Mouse (Mus musculus) liver, embryonic 16.5 days (tissue): ENCODE data around the gene Hcfc1r1. TPM values are rescaled to one million over a fixed set of nuclear protein-coding genes. Genes with fewer than 3 reads are reported as not detected.

Source experiments
- ATAC-seq: fragments of 200-750 bp; cut with Nextera tagmentation; 2 replicates; pipeline ENCODE4 v1.8.0; 2017; ENCODE audit warnings: low read depth, mild to moderate bottlenecking, moderate number of reproducible peaks, moderate library complexity
- H3K27ac ChIP-seq: fragments of 300-500 bp; sonication (generic); 2 replicates; pipeline ENCODE4 v1.5.1; 2014; ENCODE audit warnings: mild to moderate bottlenecking, low read length
- H3K27me3 ChIP-seq: fragments of 300-500 bp; sonication (generic); 2 replicates; pipeline ENCODE4 v1.6.1; 2014; ENCODE audit warnings: low read depth, low read length, mixed read lengths; ENCODE audit not compliant: control insufficient read depth, insufficient read depth
- H3K36me3 ChIP-seq: fragments of 300-500 bp; sonication (generic); 2 replicates; pipeline ENCODE4 v1.6.1; 2014; ENCODE audit warnings: mild to moderate bottlenecking; ENCODE audit not compliant: control insufficient read depth, insufficient read depth
- H3K4me1 ChIP-seq: fragments of 300-500 bp; sonication (generic); 2 replicates; pipeline ENCODE4 v1.6.1; 2014; ENCODE audit warnings: low read depth, low read length, mixed read lengths; ENCODE audit not compliant: control insufficient read depth
- H3K4me2 ChIP-seq: fragments of 300-500 bp; sonication (generic); 2 replicates; pipeline ENCODE4 v1.6.1; 2014; ENCODE audit warnings: low read depth, low read length, mixed read lengths
- H3K4me3 ChIP-seq: fragments of 300-500 bp; sonication (generic); 2 replicates; pipeline ENCODE4 v1.5.1; 2014; ENCODE audit warnings: low read depth, mild to moderate bottlenecking, low read length
- H3K9ac ChIP-seq: fragments of 300-500 bp; sonication (generic); 2 replicates; pipeline ENCODE4 v1.6.1; 2014; ENCODE audit warnings: low read depth, low read length
- H3K9me3 ChIP-seq: fragments of 300-500 bp; sonication (generic); replicated peaks from 2 replicates; pipeline ENCODE4 v1.6.1; 2016; ENCODE audit warnings: low read length; ENCODE audit not compliant: control insufficient read depth
- WGBS: fragments of 180-500 bp; shearing (Covaris S2); extraction: QIAGEN DNeasy Blood & Tissue Kit; methylation state at CpG from one replicate; pipeline ENCODE4 v1.1.7; 2014; ENCODE audit not compliant: insufficient replicate concordance; 5-methylcytosine and 5-hydroxymethylcytosine counted together
- polyA plus RNA-seq: library from polyadenylated mRNA; unstranded; fragments of >200 nt; fragmentation: Nextera tagmentation; extraction: Ambion mirVana; gene quantifications from 2 replicates; pipeline ENCODE4 v1.2.1, GENCODE M21; 2015

Hcfc1r1 gene
- polyA plus RNA-seq, 1 experiment from 2014 or later: 23.2 TPM

DNA sequence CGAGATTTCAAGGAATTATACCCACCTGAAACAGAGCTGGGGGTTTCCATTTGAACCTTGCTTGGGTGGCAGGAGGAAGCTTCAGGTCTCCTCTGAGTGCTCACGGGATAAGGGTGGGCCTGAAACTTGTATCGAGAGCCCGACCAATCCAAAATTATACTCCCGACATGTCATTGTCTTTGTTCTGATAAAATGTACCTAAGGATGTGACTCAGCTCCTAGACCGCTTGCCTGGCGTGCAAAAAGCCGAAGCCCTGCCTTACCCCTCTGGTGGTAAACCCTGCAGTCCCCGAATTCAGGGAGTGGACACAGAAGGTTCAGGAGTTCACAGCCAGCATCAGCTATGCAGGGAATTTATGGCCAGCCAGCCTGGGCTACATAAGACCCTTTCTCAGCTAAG lies 6.9 kb downstream of the Hcfc1r1 start:
- Histone ChIP-seq H3K4me3 (no peak overlapping the region), H3K36me3 (no peaks in the 10 kb centered on the region), H3K27me3 (peaks cover 95% of the 10 kb centered on the region), H3K9ac (no peak overlapping the region), H3K4me1 (peaks cover 19% of the 10 kb centered on the region), H3K9me3 (no peaks in the 10 kb centered on the region), H3K4me2 (no peak overlapping the region), H3K27ac (no peak overlapping the region)
- ATAC-seq: no peak
- 43% methylated on average over 9 of the region's 9 CpGs for WGBS

GRCm38 (mm10) chr17:23681086-23681485 lies 7.7 kb downstream of the Hcfc1r1 start:
- H3K4me2 ChIP-seq: no peak overlapping the region
- H3K36me3 ChIP-seq: no peaks in the 10 kb centered on the region
- H3K4me1 ChIP-seq: peaks cover 13% of the 10 kb centered on the region
- no peak overlapping the region for H3K4me3 ChIP-seq
- H3K27ac ChIP-seq: no peak overlapping the region
- ATAC-seq: no peak
- H3K27me3 ChIP-seq: peaks cover 88% of the 10 kb centered on the region
- no peak overlapping the region for H3K9ac ChIP-seq
- WGBS: 49% methylated on average over 10 of the region's 10 CpGs
- no peaks in the 10 kb centered on the region for H3K9me3 ChIP-seq

- no peak for ATAC-seq
- Histone ChIP-seq H3K4me2 (no peak overlapping the region), H3K36me3 (no peaks in the 10 kb centered on the region), H3K9ac (no peak overlapping the region), H3K27me3 (peaks cover 78% of the 10 kb centered on the region), H3K9me3 (no peaks in the 10 kb centered on the region), H3K4me1 (peaks cover 4% of the 10 kb centered on the region), H3K4me3 (no peak overlapping the region), H3K27ac (no peak overlapping the region)
- 36% methylated on average over 4 of the region's 4 CpGs for WGBS
These were observed 8.7 kb downstream of the Hcfc1r1 start for GRCm38 (mm10) chr17:23682092-23682491.

DNA sequence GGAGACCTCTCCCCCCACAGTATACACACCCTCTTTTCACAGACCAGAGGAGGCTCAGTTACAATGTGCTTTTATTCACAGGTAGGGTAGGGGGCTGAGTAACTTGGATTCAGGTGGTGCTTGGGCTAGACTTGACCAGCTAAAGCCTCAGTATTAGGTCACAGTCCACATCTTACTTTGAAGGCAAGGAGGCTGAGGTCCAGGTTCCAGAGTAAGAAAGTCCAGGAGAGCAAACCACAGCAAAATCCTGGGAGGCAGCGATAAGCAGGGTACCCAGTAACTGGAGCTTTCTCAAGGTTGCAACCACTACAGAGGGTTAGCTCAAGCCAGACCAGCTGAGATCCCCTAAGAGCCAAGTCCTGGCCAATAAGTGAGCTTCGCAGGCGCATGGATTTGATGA lies 9.1 kb downstream of the Hcfc1r1 start:
- Histone ChIP-seq H3K27me3 (peaks cover 73% of the 10 kb centered on the region), H3K4me2 (no peak overlapping the region), H3K9ac (no peak overlapping the region), H3K27ac (no peak overlapping the region), H3K36me3 (no peaks in the 10 kb centered on the region), H3K4me1 (peaks cover 4% of the 10 kb centered on the region), H3K9me3 (no peaks in the 10 kb centered on the region), H3K4me3 (no peak overlapping the region)
- WGBS: 50% methylated on average over 3 of the region's 3 CpGs
- ATAC-seq: no peak

DNA sequence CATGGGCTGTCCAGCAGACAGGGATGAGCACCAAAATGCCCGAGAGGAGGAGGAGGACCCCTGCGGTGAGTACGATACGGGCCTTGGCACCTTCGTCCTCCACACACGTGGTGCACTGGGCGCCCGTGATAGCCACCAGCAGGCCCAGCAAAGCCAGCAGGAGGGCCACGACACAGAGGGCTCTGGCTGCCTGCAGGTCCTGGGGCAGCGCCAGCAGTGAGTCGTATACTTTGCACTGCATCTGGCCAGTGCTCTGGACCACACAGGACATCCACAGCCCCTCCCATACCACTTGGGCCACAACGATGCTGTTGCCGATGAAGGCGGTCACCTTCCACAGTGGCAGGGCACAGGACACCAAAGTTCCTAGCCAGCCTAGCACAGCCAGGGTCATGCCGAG lies 9.8 kb downstream of the Hcfc1r1 start:
- H3K27me3 ChIP-seq: peaks cover 66% of the 10 kb centered on the region
- no peaks in the 10 kb centered on the region for H3K36me3 ChIP-seq
- no peak overlapping the region for H3K9ac ChIP-seq
- no peak overlapping the region for H3K4me3 ChIP-seq
- no peak for ATAC-seq
- no peak overlapping the region for H3K27ac ChIP-seq
- H3K9me3 ChIP-seq: no peaks in the 10 kb centered on the region
- H3K4me1 ChIP-seq: peaks cover 4% of the 10 kb centered on the region; the same call in 1 of the 2 replicates
- H3K4me2 ChIP-seq: no peak overlapping the region
- WGBS: 26% methylated on average over 15 of the region's 15 CpGs

DNA sequence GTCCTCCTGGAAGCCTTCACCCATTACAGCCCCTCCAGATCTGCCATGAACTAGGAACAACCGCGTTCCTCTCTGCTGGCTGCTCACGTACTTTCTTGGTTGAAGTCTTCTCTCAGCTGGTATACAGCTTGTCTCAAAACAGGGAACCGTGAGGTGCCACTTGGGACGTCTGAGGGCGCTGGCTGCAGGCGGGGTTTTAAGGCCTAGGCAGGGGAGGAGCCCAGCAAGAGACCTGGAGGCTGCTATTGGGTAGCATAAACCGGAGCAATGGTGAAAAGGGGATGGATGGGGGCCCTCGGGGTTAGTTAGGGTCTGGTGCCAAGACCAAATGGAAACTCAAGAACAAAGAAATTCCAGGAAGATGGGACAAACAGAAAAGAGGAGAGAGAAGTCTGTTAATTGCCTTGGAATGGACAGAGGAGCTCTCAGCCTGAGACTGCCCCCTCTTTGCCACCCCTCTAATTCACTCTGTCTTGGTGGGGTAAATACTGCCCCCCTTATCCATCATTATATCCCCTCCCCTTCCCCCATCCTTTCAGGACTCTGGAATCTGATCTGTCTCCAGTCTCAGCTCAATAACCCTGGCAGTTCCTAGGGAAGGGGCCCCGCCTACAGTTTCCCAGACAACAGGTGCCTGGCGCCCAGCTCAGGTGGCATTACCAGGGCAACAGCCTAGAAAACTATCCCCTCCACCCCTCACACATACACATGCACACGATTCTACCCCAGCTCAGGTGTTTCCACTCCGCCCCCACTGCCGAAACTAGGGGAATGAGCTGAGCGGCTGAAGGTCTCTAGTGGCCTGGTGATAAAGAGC lies 10.7 kb downstream of the Hcfc1r1 start, which contains the start of gene Cldn9:
TSS of gene Cldn9 (minus strand) at position 171 of the 817 bp plus-strand sequence.
- 22% methylated on average over 15 of the region's 15 CpGs for WGBS
- no peak within 1 kb of the TSS for H3K4me3 ChIP-seq
- H3K4me2 ChIP-seq: no peak within 1 kb of the TSS
- ATAC-seq: no peak
- no peaks in the 10 kb centered on the region for H3K9me3 ChIP-seq
- peaks cover 4% of the 10 kb centered on the region; the same call in 1 of the 2 replicates for H3K4me1 ChIP-seq
- H3K36me3 ChIP-seq: no peaks in the 10 kb centered on the region
- H3K27ac ChIP-seq: no peak within 1 kb of the TSS
- peaks cover 58% of the 10 kb centered on the region for H3K27me3 ChIP-seq
- H3K9ac ChIP-seq: no peak within 1 kb of the TSS

DNA sequence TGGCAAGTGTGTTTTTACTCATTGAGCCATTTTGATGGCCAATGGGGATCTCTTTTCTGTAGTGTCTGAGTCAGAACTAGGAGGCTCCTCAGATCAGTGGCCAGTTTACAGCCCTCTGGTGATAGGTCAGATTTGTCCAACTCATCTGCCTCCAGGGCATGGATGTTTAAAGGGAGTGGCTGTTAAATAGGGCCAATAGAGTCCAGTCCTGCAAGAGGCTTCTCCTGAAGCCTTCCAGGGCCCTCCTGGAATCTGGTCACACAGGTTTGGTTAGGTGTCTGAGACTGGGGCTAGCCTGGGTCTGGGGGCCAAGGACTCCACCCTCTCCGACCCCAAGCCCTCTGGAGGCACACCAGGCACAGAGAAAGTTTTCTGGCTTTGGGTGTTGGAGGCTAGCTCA lies 21.1 kb downstream of the Hcfc1r1 start:
- Histone ChIP-seq H3K9ac (no peak overlapping the region), H3K4me1 (peaks cover 2% of the 10 kb centered on the region), H3K27ac (no peak overlapping the region), H3K36me3 (no peaks in the 10 kb centered on the region), H3K4me2 (no peak overlapping the region), H3K9me3 (no peaks in the 10 kb centered on the region), H3K4me3 (no peak overlapping the region), H3K27me3 (peaks cover 27% of the 10 kb centered on the region)
- no peak for ATAC-seq
- WGBS: 38% methylated on average over 1 of the region's 1 CpGs

- WGBS: 30% methylated on average over 3 of the region's 3 CpGs
- Histone ChIP-seq H3K9me3 (no peaks in the 10 kb centered on the region), H3K4me1 (peaks cover 2% of the 10 kb centered on the region), H3K27ac (no peak overlapping the region), H3K27me3 (peaks cover 41% of the 10 kb centered on the region), H3K9ac (no peak overlapping the region), H3K36me3 (no peaks in the 10 kb centered on the region), H3K4me2 (no peak overlapping the region), H3K4me3 (no peak overlapping the region)
- no peak for ATAC-seq
These were observed 22.4 kb downstream of the Hcfc1r1 start for GRCm38 (mm10) chr17:23695801-23696200.
